Mouse (Mus musculus) olfactory bulb, adult 2 months (tissue): Measurements from ENCODE around the gene Axdnd1.

Experiments
- CTCF ChIP-seq: fragments of 200-500 bp; IDR thresholded peaks from 2 replicates; pipeline ENCODE4 v1.5.1; 2012; ENCODE audit warnings: low read depth, mild to moderate bottlenecking, low read length, moderate library complexity; ENCODE audit not compliant: insufficient read depth
- POLR2A ChIP-seq: fragments of 200-500 bp; IDR thresholded peaks from 2 replicates; pipeline ENCODE4 v1.6.1; 2012; ENCODE audit warnings: mild to moderate bottlenecking, low read depth, low read length, moderate library complexity; ENCODE audit not compliant: insufficient read depth

- TF ChIP-seq POLR2A, result no peak
- TF ChIP-seq CTCF, result no peak
Observed at GRCm38 (mm10) chr1:156449691-156450090, 28.7 kb upstream of the Axdnd1 start.
